Comparison of ENCODE assay signal across 7 mouse cellular contexts in genomic region chr4:148087091-148087906, GRCm38 (mm10). TPM values are rescaled to one million over a fixed set of nuclear protein-coding genes. Genes with fewer than 3 reads are reported as not detected.
A peak's percentile ranks its signal among the peaks of the same experiment; 100 is the strongest.
DNase-seq lines count a peak whose midpoint lies in the region; ATAC-seq and TF ChIP-seq lines count a peak whose summit lies in the region.

No protein-coding gene starts in this region.

- no peaks in the 10 kb centered on the region for H3K9me3 ChIP-seq in G1E (replicated peaks)
- H3K9me3 ChIP-seq in intestine, embryonic 15.5 days = no peaks in the 10 kb centered on the region
- no peaks in the 10 kb centered on the region for H3K9me3 ChIP-seq in stomach, embryonic 14.5 days (ENCODE audit: control insufficient read depth, low read depth, low read length)

- DNase-seq in G1E (ENCODE audit: low spot score) = peak; percentile 45
- DNase-seq in adrenal gland, postnatal 25 days = peak; percentile 45
- DNase-seq in gastrocnemius, postnatal 14 days = peak; percentile 53
- peak; percentile 48 for DNase-seq in lung, adult 2 months
- DNase-seq in right cerebral cortex, postnatal 25 days = no peak

- WGBS in intestine, embryonic 15.5 days = 5% methylated on average over 30 of the region's 30 CpGs
- 3% methylated on average over 30 of the region's 30 CpGs for WGBS in lung, adult 2 months
- WGBS in stomach, embryonic 14.5 days = 3% methylated on average over 30 of the region's 30 CpGs

- H3K4me2 ChIP-seq in intestine, embryonic 15.5 days (replicated peaks) = peak overlapping the region; percentile 77
- peak overlapping the region; percentile 87 for H3K4me2 ChIP-seq in stomach, embryonic 14.5 days (replicated peaks; ENCODE audit: low read depth, low read length)

- H3K36me3 ChIP-seq in G1E (replicated peaks) = peaks cover 27% of the 10 kb centered on the region
- H3K36me3 ChIP-seq in intestine, embryonic 15.5 days = no peaks in the 10 kb centered on the region; the same call in 1 of the 2 replicates
- H3K36me3 ChIP-seq in stomach, embryonic 14.5 days (ENCODE audit: control insufficient read depth, insufficient read depth, low read length) = no peaks in the 10 kb centered on the region

- peaks cover 49% of the 10 kb centered on the region for H3K4me1 ChIP-seq in G1E (ENCODE audit: insufficient read depth, low read depth, low read length)
- peaks cover 25% of the 10 kb centered on the region for H3K4me1 ChIP-seq in intestine, embryonic 15.5 days (replicated peaks)
- H3K4me1 ChIP-seq in lung, adult 2 months (ENCODE audit: control insufficient read depth, insufficient read depth, low read length) = peaks cover 29% of the 10 kb centered on the region
- H3K4me1 ChIP-seq in stomach, embryonic 14.5 days (ENCODE audit: control insufficient read depth, insufficient read depth, low read length) = peaks cover 16% of the 10 kb centered on the region; the same call in 1 of the 2 replicates

- intact Hi-C loops in gastrocnemius, postnatal 14 days (cut with DNase I; ENCODE audit: low total_unique reads) = no loop called here

- TF ChIP-seq POLR2A in lung, adult 2 months (IDR thresholded peaks at IDR 0.05; ENCODE audit: borderline replicate concordance, extremely low read depth, low read depth, low read length) = no peak

- H3K27me3 ChIP-seq in G1E (ENCODE audit: insufficient read depth, low read length) = no peaks in the 10 kb centered on the region
- no peaks in the 10 kb centered on the region for H3K27me3 ChIP-seq in intestine, embryonic 15.5 days (replicated peaks)
- H3K27me3 ChIP-seq in stomach, embryonic 14.5 days (ENCODE audit: control insufficient read depth, insufficient read depth, low read length) = no peaks in the 10 kb centered on the region

- peak overlapping the region; percentile 88 for H3K4me3 ChIP-seq in G1E (ENCODE audit: low read depth, low read length)
- peak overlapping the region; percentile 78 for H3K4me3 ChIP-seq in intestine, embryonic 15.5 days (replicated peaks)
- H3K4me3 ChIP-seq in lung, adult 2 months (replicated peaks; ENCODE audit: extremely low read depth, low read depth, low read length) = peak overlapping the region; percentile 71
- peak overlapping the region; percentile 78 for H3K4me3 ChIP-seq in stomach, embryonic 14.5 days (ENCODE audit: low read depth, low read length)

- TF ChIP-seq CTCF in G1E (IDR thresholded peaks at IDR 0.05; ENCODE audit: low read depth, low read length) = no peak
- TF ChIP-seq CTCF in lung, adult 2 months (IDR thresholded peaks at IDR 0.05; ENCODE audit: insufficient read depth, low read length) = no peak

- peak overlapping the region; percentile 84 for H3K9ac ChIP-seq in intestine, embryonic 15.5 days
- H3K9ac ChIP-seq in stomach, embryonic 14.5 days (replicated peaks; ENCODE audit: low read depth, low read length) = peak overlapping the region; percentile 64

- ATAC-seq in G1E (ENCODE audit: extremely low read depth, insufficient number of reproducible peaks, low FRiP score, poor library complexity, severe bottlenecking) = no peak
- peak; percentile 66 for ATAC-seq in intestine, embryonic 15.5 days
- ATAC-seq in stomach, embryonic 14.5 days (ENCODE audit: insufficient number of reproducible peaks, insufficient read depth, low FRiP score, low read depth) = peak; percentile 34; the same call in 1 of the 2 replicates

- H3K27ac ChIP-seq in intestine, embryonic 15.5 days = peak overlapping the region; percentile 66
- H3K27ac ChIP-seq in stomach, embryonic 14.5 days (ENCODE audit: low read length) = peak overlapping the region; percentile 1; the same call in 1 of the 2 replicates

RNA-seq across cellular contexts. Expression of gene Agtrap, which starts 0.5 kb away (rescaled TPM):
- total RNA-seq in G1E (2014; fragmentation: Nextera tagmentation) (7.7 and 10.8 TPM in 2 replicates), G1E (2017) (9.4 and 10.7 TPM in 2 replicates)
- 4.5 and 6.4 TPM in 2 replicates for polyA plus RNA-seq in G1E (2012)
- 75.0 and 117 TPM in 2 replicates for total RNA-seq in adrenal gland, postnatal 25 days (2021)
- total RNA-seq in gastrocnemius, postnatal 14 days (2021) = 10 to 100 TPM; 12.3 to 14.7 TPM
- 15.1 and 16.7 TPM in 2 replicates for polyA plus RNA-seq in intestine, embryonic 15.5 days (2015; fragmentation: Nextera tagmentation; extraction: Ambion mirVana)
- 50.1 and 56.8 TPM in 2 replicates for polyA plus RNA-seq in lung, adult 2 months (2012; rRNA removed)
- 12.8 and 13.3 TPM in 2 replicates for polyA plus RNA-seq in stomach, embryonic 14.5 days (2014; fragmentation: Nextera tagmentation; extraction: Ambion mirVana)

RNA-seq across cellular contexts. Expression of gene Mad2l2, which starts 42.9 kb away (rescaled TPM):
- 25.1 and 40.0 TPM in 2 replicates for total RNA-seq in G1E (2014; fragmentation: Nextera tagmentation)
- 9.4 and 14.9 TPM in 2 replicates for total RNA-seq in G1E (2017)
- polyA plus RNA-seq in G1E (2012) = 23.8 and 24.6 TPM in 2 replicates
- total RNA-seq in adrenal gland, postnatal 25 days (2021) = 16.2 and 20.3 TPM in 2 replicates
- total RNA-seq in gastrocnemius, postnatal 14 days (2021) = 10 to 100 TPM; 11.5 to 12.9 TPM
- polyA plus RNA-seq in intestine, embryonic 15.5 days (2015; fragmentation: Nextera tagmentation; extraction: Ambion mirVana) = 32.9 and 33.9 TPM in 2 replicates
- 26.9 and 30.8 TPM in 2 replicates for polyA plus RNA-seq in lung, adult 2 months (2012; rRNA removed)
- 51.2 and 54.7 TPM in 2 replicates for polyA plus RNA-seq in stomach, embryonic 14.5 days (2014; fragmentation: Nextera tagmentation; extraction: Ambion mirVana)

RNA-seq across cellular contexts. Expression of gene Draxin, which starts 43.2 kb away (rescaled TPM):
- not detected in 2 replicates for total RNA-seq in G1E (2014; fragmentation: Nextera tagmentation)
- total RNA-seq in G1E (2017) = under 0.01 and 0.16 TPM in 2 replicates
- not detected in 2 replicates for polyA plus RNA-seq in G1E (2012)
- 0.15 and 0.24 TPM in 2 replicates for total RNA-seq in adrenal gland, postnatal 25 days (2021)
- total RNA-seq in gastrocnemius, postnatal 14 days (2021) = under 1 TPM; 0.10 to 0.13 TPM
- 0.15 and 0.24 TPM in 2 replicates for polyA plus RNA-seq in intestine, embryonic 15.5 days (2015; fragmentation: Nextera tagmentation; extraction: Ambion mirVana)
- polyA plus RNA-seq in lung, adult 2 months (2012; rRNA removed) = 0.15 and 0.59 TPM in 2 replicates
- 0.07 and 0.20 TPM in 2 replicates for polyA plus RNA-seq in stomach, embryonic 14.5 days (2014; fragmentation: Nextera tagmentation; extraction: Ambion mirVana)

RNA-seq across cellular contexts. Expression of gene Mthfr, which starts 48.4 kb away (rescaled TPM):
- total RNA-seq in G1E (2014; fragmentation: Nextera tagmentation) (7.0 and 12.5 TPM in 2 replicates), G1E (2017) (7.3 and 9.4 TPM in 2 replicates)
- polyA plus RNA-seq in G1E (2012) = 6.3 and 9.2 TPM in 2 replicates
- 32.1 and 33.6 TPM in 2 replicates for total RNA-seq in adrenal gland, postnatal 25 days (2021)
- total RNA-seq in gastrocnemius, postnatal 14 days (2021) = 10 to 100 TPM; 12.0 to 12.3 TPM
- 18.4 TPM in 2 replicates for polyA plus RNA-seq in intestine, embryonic 15.5 days (2015; fragmentation: Nextera tagmentation; extraction: Ambion mirVana)
- 34.8 and 38.9 TPM in 2 replicates for polyA plus RNA-seq in lung, adult 2 months (2012; rRNA removed)
- polyA plus RNA-seq in stomach, embryonic 14.5 days (2014; fragmentation: Nextera tagmentation; extraction: Ambion mirVana) = 18.0 and 18.4 TPM in 2 replicates

RNA-seq across cellular contexts. Expression of gene Clcn6, which starts 48.7 kb away (rescaled TPM):
- 20.1 and 21.0 TPM in 2 replicates for total RNA-seq in G1E (2014; fragmentation: Nextera tagmentation)
- total RNA-seq in G1E (2017) = 13.6 and 16.1 TPM in 2 replicates
- polyA plus RNA-seq in G1E (2012) = 5.2 and 6.2 TPM in 2 replicates
- total RNA-seq in adrenal gland, postnatal 25 days (2021) = 11.1 and 12.7 TPM in 2 replicates
- total RNA-seq in gastrocnemius, postnatal 14 days (2021) = 1 to 10 TPM; 4.7 to 5.4 TPM
- 4.7 and 4.9 TPM in 2 replicates for polyA plus RNA-seq in intestine, embryonic 15.5 days (2015; fragmentation: Nextera tagmentation; extraction: Ambion mirVana)
- 14.1 and 14.9 TPM in 2 replicates for polyA plus RNA-seq in lung, adult 2 months (2012; rRNA removed)
- polyA plus RNA-seq in stomach, embryonic 14.5 days (2014; fragmentation: Nextera tagmentation; extraction: Ambion mirVana) = 6.2 and 6.6 TPM in 2 replicates
